Mouse (Mus musculus) embryonic facial prominence, embryonic 10.5 days (tissue): ENCODE measurements at regions not wholly inside any gene's neighbourhood (a gene's known extent, or its start where the extent isn't known, plus 50 kb on each side); places are given as distances from the start of the nearest gene placed in this dataset.
A peak's percentile ranks its signal among the peaks of the same experiment; 100 is the strongest.

Experiments used
- DNase-seq: peaks from one replicate; pipeline ENCODE4 v3.0.0-alpha.2; 2017; ENCODE audit warnings: low spot score
- H3K27ac ChIP-seq: fragments of 300-500 bp; sonication (generic); replicated peaks from 2 replicates; pipeline ENCODE4 v1.5.1; 2016; ENCODE audit warnings: mild to moderate bottlenecking
- H3K27me3 ChIP-seq: fragments of 300-500 bp; sonication (generic); replicated peaks from 2 replicates; pipeline ENCODE4 v1.6.1; 2016; ENCODE audit warnings: low read depth, mild to moderate bottlenecking; ENCODE audit not compliant: poor library complexity, severe bottlenecking
- H3K36me3 ChIP-seq: fragments of 300-500 bp; sonication (generic); replicated peaks from 2 replicates; pipeline ENCODE4 v1.6.1; 2016; ENCODE audit warnings: mild to moderate bottlenecking, moderate library complexity
- H3K4me1 ChIP-seq: fragments of 300-500 bp; sonication (generic); 2 replicates; pipeline ENCODE4 v1.6.1; 2016
- H3K4me3 ChIP-seq: fragments of 300-500 bp; sonication (generic); 2 replicates; pipeline ENCODE4 v1.5.1; 2016; ENCODE audit warnings: mild to moderate bottlenecking, moderate library complexity
- H3K9me3 ChIP-seq: fragments of 300-500 bp; sonication (generic); 2 replicates; pipeline ENCODE4 v1.6.1; 2016; ENCODE audit warnings: mild to moderate bottlenecking
- WGBS: fragments of 180-500 bp; shearing (Covaris S2); methylation state at CpG from one replicate; pipeline ENCODE4 v1.1.7; 2016; 5-methylcytosine and 5-hydroxymethylcytosine counted together

- Histone ChIP-seq H3K4me3 (no peak overlapping the region), H3K27me3 (no peaks in the 10 kb centered on the region)
Observed at GRCm38 (mm10) chr7:71092825-71093224, 258.5 kb downstream of the Gm10295 start.

GRCm38 (mm10) chr7:71092301-71092700 lies 259.0 kb downstream of the Gm10295 start:
- no peaks in the 10 kb centered on the region for H3K4me1 ChIP-seq
- H3K9me3 ChIP-seq, result no peaks in the 10 kb centered on the region
- H3K27ac ChIP-seq, result no peak overlapping the region
- no peaks in the 10 kb centered on the region for H3K27me3 ChIP-seq
- H3K36me3 ChIP-seq, result no peaks in the 10 kb centered on the region
- DNase-seq, result no peak
- H3K4me3 ChIP-seq, result no peak overlapping the region
- 73% methylated on average over 3 of the region's 3 CpGs for WGBS

More at GRCm38 (mm10) chr7:71092825-71093224, 258.5 kb downstream of the Gm10295 start:
- Histone ChIP-seq H3K9me3 (no peaks in the 10 kb centered on the region), H3K4me1 (0 out of 2 replicates have a peak, but pooled peaks cover under 1% of the 10 kb centered on the region), H3K27ac (no peak overlapping the region), H3K36me3 (no peaks in the 10 kb centered on the region)
- DNase-seq, result no peak

DNA sequence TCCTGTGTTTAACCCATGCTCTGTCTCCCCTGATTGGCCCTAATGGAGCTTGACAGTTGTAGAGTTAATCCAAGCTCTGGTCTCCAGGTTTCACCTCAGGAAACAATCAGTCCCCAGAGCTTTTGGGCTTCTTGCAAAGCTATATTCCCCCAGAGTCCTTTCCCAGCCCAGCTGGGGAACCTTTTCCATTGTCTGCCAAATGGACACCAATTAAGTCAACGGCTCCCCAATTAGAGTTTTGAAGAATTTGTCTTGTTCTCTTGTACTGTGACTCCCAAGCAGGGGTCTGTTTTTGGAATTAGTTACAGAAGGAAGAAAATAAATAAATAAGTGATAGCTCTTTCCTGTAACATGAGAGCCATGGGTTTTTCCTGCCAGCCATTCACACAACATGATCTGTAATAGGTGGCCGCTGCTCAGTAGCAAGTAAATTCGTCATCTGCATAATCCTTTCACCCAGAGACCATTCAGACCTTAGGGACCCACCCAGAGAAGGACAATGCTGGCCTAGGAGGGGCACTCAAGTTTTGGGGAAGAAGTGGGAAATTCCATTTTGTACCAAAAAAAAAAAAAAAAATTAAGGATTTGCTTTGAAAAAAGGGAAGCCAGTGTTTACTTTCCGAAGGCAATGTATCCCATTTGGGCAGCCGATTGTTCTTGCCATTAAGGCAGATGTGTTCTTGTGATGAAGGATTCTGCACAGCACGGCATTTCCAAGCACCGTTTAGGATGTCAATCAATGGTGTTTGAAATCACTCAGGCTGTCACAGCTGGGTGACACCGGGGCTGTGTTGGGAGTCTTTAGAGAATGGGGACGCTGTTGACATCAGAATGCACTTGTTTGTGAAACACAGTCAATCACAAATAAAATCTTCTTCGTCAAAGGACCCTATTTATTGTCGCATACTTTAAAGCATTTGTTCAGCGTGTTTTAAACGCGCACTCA lies 286.6 kb downstream of the Gm10295 start:
- no peaks in the 10 kb centered on the region for H3K36me3 ChIP-seq
- WGBS, result 6% methylated on average over 14 of the region's 14 CpGs
- H3K27ac ChIP-seq, result no peak overlapping the region; the same call in 1 of the 2 replicates
- peaks cover 20% of the 10 kb centered on the region for H3K4me1 ChIP-seq
- H3K27me3 ChIP-seq, result peaks cover 10% of the 10 kb centered on the region
- DNase-seq, result peak; percentile 54
- no peak overlapping the region for H3K4me3 ChIP-seq
- H3K9me3 ChIP-seq, result no peaks in the 10 kb centered on the region

DNA sequence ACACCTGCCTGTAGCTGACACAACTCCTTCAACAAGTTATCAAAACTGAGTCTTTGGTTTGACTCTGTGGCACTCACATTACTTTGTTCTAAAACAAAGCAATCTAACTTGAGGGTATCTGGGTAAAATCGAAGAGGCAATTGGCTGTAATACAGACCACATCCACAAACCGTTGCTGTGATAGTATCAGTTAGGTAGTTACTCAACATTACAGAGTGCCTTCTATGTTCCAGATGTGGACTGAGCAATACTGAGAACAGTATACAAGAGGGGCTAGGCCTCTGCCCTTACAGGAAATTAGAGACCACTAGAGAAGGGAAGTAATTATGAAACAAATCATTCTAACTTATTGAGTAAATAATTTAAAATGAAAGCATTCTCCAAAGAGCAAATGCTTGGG lies 300.5 kb downstream of the Gm10295 start:
- DNase-seq, result no peak
- Histone ChIP-seq H3K36me3 (no peaks in the 10 kb centered on the region), H3K27me3 (0 out of 2 replicates have a peak, but pooled peaks cover 3% of the 10 kb centered on the region), H3K27ac (no peak overlapping the region), H3K9me3 (no peaks in the 10 kb centered on the region), H3K4me3 (no peak overlapping the region), H3K4me1 (peaks cover 11% of the 10 kb centered on the region; the same call in 1 of the 2 replicates)
- 68% methylated on average over 2 of the region's 2 CpGs for WGBS

DNA sequence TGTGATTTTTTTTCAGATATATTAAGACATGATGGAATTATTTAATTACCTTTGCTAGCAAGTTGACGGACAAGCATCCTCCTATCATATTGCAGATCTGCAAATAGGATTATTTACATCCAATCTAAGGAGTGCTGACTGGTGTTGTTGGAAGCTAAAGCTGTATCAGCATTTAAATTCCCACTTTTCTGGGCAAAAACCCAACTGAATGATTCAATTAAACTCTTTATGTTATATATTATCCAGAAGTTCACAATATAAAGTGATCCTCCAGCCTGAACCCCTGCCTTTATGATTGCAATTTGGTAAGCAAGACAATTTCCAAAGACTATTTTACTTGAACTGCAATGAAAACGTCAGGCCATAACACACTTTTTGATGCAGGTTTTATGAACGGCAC lies 304.1 kb downstream of the Gm10295 start:
- no peaks in the 10 kb centered on the region for H3K36me3 ChIP-seq
- 0 out of 2 replicates have a peak, but pooled peaks cover 7% of the 10 kb centered on the region for H3K27me3 ChIP-seq
- no peak overlapping the region for H3K4me3 ChIP-seq
- no peak for DNase-seq
- H3K4me1 ChIP-seq, result peaks cover 14% of the 10 kb centered on the region; the same call in 1 of the 2 replicates
- no peaks in the 10 kb centered on the region for H3K9me3 ChIP-seq
- 75% methylated on average over 3 of the region's 3 CpGs for WGBS
- no peak overlapping the region for H3K27ac ChIP-seq

- no peaks in the 10 kb centered on the region for H3K9me3 ChIP-seq
- 71% methylated on average over 1 of the region's 1 CpGs for WGBS
- H3K27me3 ChIP-seq, result 0 out of 2 replicates have a peak, but pooled peaks cover 7% of the 10 kb centered on the region
- no peak overlapping the region for H3K4me3 ChIP-seq
- no peaks in the 10 kb centered on the region for H3K36me3 ChIP-seq
- H3K27ac ChIP-seq, result no peak overlapping the region
- peaks cover 13% of the 10 kb centered on the region; the same call in 1 of the 2 replicates for H3K4me1 ChIP-seq
- no peak for DNase-seq
Observed at GRCm38 (mm10) chr7:71046596-71046995, 304.7 kb downstream of the Gm10295 start.

- H3K4me1 ChIP-seq, result 0 out of 2 replicates have a peak, but pooled peaks cover 2% of the 10 kb centered on the region
- H3K27ac ChIP-seq, result no peak overlapping the region
- H3K27me3 ChIP-seq, result peaks cover 7% of the 10 kb centered on the region; the same call in 1 of the 2 replicates
- no peak overlapping the region for H3K4me3 ChIP-seq
- no peaks in the 10 kb centered on the region for H3K9me3 ChIP-seq
- H3K36me3 ChIP-seq, result no peaks in the 10 kb centered on the region
- WGBS, result 87% methylated on average over 5 of the region's 5 CpGs
- no peak for DNase-seq
Observed at GRCm38 (mm10) chr7:71043789-71044188, 307.5 kb downstream of the Gm10295 start.

DNA sequence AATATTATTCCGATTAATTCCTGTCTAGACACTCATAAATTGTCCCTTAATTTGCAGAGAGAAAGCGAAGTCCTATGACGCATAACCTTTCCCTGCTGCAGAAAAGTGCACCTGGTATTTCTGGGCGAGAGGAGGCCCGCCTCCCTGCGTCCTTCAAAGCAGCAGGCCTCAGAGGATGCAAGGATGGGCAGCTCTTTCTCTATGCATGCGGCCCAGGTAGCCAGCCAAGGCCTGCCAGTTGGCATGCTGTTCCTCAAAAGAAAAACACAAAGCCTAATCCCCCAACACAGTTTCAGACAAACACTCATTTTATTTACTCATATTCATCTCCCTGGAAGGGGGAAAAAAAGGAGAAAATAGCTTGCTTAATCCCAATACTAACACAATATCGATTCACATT lies 308.2 kb downstream of the Gm10295 start:
- H3K27ac ChIP-seq, result no peak overlapping the region
- no peaks in the 10 kb centered on the region for H3K36me3 ChIP-seq
- H3K4me3 ChIP-seq, result no peak overlapping the region
- peaks cover 7% of the 10 kb centered on the region; the same call in 1 of the 2 replicates for H3K27me3 ChIP-seq
- H3K4me1 ChIP-seq, result 0 out of 2 replicates have a peak, but pooled peaks cover 2% of the 10 kb centered on the region
- H3K9me3 ChIP-seq, result no peaks in the 10 kb centered on the region
- 74% methylated on average over 8 of the region's 8 CpGs for WGBS
- DNase-seq, result no peak

- no peak for DNase-seq
- WGBS, result 81% methylated on average over 3 of the region's 3 CpGs
- Histone ChIP-seq H3K4me1 (0 out of 2 replicates have a peak, but pooled peaks cover 2% of the 10 kb centered on the region), H3K36me3 (no peaks in the 10 kb centered on the region), H3K4me3 (no peak overlapping the region), H3K27me3 (peaks cover 4% of the 10 kb centered on the region; the same call in 1 of the 2 replicates), H3K9me3 (no peaks in the 10 kb centered on the region), H3K27ac (no peak overlapping the region)
Observed at GRCm38 (mm10) chr7:71041388-71041787, 309.9 kb downstream of the Gm10295 start.

DNA sequence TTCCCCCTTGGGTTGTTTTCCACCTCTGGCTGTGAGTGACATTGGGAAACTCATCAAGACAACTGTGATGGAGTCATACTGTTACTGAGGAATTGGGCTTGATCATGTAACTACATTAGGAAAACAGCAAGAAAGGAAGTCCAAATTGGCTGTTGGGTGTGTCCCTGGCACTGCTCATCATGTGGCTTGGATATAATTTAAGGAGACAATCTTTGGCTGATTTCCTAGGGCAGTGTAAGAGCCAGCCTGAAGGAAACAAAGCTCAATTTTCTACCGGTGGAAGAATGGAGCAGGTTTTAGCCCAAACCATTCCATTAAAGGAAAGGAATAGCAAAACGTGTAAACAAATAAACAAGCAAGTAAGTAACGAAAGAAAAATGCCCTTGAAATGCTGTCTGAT lies 310.4 kb downstream of the Gm10295 start:
- H3K27ac ChIP-seq, result no peak overlapping the region
- 83% methylated on average over 3 of the region's 3 CpGs for WGBS
- DNase-seq, result no peak
- H3K4me3 ChIP-seq, result no peak overlapping the region
- H3K9me3 ChIP-seq, result no peaks in the 10 kb centered on the region
- 0 out of 2 replicates have a peak, but pooled peaks cover 2% of the 10 kb centered on the region for H3K4me1 ChIP-seq
- no peaks in the 10 kb centered on the region for H3K36me3 ChIP-seq
- H3K27me3 ChIP-seq, result peaks cover 4% of the 10 kb centered on the region; the same call in 1 of the 2 replicates

GRCm38 (mm10) chr7:71038537-71038936 lies 312.7 kb downstream of the Gm10295 start:
- H3K4me1 ChIP-seq, result 0 out of 2 replicates have a peak, but pooled peaks cover 2% of the 10 kb centered on the region
- no peaks in the 10 kb centered on the region for H3K9me3 ChIP-seq
- H3K27me3 ChIP-seq, result no peaks in the 10 kb centered on the region; the same call in 1 of the 2 replicates
- DNase-seq, result peak; percentile 20
- H3K27ac ChIP-seq, result no peak overlapping the region
- no peak overlapping the region for H3K4me3 ChIP-seq
- no peaks in the 10 kb centered on the region for H3K36me3 ChIP-seq
- WGBS, result 79% methylated on average over 5 of the region's 5 CpGs

DNA sequence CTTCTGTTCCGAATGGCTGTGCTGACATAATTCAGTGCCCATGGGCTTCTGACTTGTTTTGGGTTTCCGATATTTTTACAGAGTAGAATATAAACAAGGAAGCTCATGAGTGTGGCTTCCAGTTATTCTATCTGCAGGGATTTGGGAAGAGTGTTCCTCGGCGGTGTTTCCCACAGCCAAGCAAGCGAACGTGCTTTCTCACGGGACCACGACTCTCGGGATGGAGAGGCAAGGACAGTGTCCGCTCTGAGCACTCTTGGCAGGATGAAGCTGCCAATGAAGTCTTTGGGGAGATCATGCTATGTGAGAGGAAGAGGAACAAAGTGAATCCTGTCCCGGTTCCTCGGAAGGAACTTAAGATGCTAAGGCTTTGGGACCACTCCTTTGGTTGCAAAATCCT lies 318.2 kb downstream of the Gm10295 start:
- H3K27ac ChIP-seq, result no peak overlapping the region
- H3K4me3 ChIP-seq, result no peak overlapping the region
- H3K27me3 ChIP-seq, result no peaks in the 10 kb centered on the region
- no peaks in the 10 kb centered on the region for H3K9me3 ChIP-seq
- 76% methylated on average over 12 of the region's 12 CpGs for WGBS
- H3K4me1 ChIP-seq, result peaks cover 3% of the 10 kb centered on the region
- no peak for DNase-seq
- no peaks in the 10 kb centered on the region for H3K36me3 ChIP-seq
